Mouse (Mus musculus) heart, embryonic 16.5 days (tissue): ENCODE measurements around the gene Dnmbp. TPM values are rescaled to one million over a fixed set of nuclear protein-coding genes. Genes with fewer than 3 reads are reported as not detected.

Source experiments
- ATAC-seq: fragments of 200-750 bp; cut with Nextera tagmentation; replicated peaks from 2 replicates; pipeline ENCODE4 v1.8.0; 2017; ENCODE audit warnings: moderate number of reproducible peaks; ENCODE audit not compliant: insufficient read depth, low FRiP score; ENCODE audit errors: extremely low read depth
- H3K27ac ChIP-seq: fragments of 300-500 bp; sonication (generic); 2 replicates; pipeline ENCODE4 v1.5.1; 2014; ENCODE audit warnings: mild to moderate bottlenecking, low read length, control low read depth, moderate library complexity
- H3K27me3 ChIP-seq: fragments of 300-500 bp; sonication (generic); 2 replicates; pipeline ENCODE4 v1.6.1; 2014; ENCODE audit warnings: low read length, mixed read lengths; ENCODE audit not compliant: control insufficient read depth, insufficient read depth
- H3K36me3 ChIP-seq: fragments of 300-500 bp; sonication (generic); 2 replicates; pipeline ENCODE4 v1.6.1; 2014; ENCODE audit not compliant: control insufficient read depth, insufficient read depth
- H3K4me1 ChIP-seq: fragments of 300-500 bp; sonication (generic); 2 replicates; pipeline ENCODE4 v1.6.1; 2014; ENCODE audit warnings: low read length, mixed read lengths; ENCODE audit not compliant: control insufficient read depth, insufficient read depth
- H3K4me2 ChIP-seq: fragments of 300-500 bp; sonication (generic); 2 replicates; pipeline ENCODE4 v1.6.1; 2014; ENCODE audit warnings: low read depth, mild to moderate bottlenecking, control low read depth, low read length
- H3K4me3 ChIP-seq: fragments of 300-500 bp; sonication (generic); 2 replicates; pipeline ENCODE4 v1.5.1; 2014; ENCODE audit warnings: mild to moderate bottlenecking, control low read depth, low read length
- H3K9ac ChIP-seq: fragments of 300-500 bp; sonication (generic); 2 replicates; pipeline ENCODE4 v1.6.1; 2014; ENCODE audit warnings: low read length, control low read depth
- H3K9me3 ChIP-seq: fragments of 300-500 bp; sonication (generic); replicated peaks from 2 replicates; pipeline ENCODE4 v1.6.1; 2016; ENCODE audit warnings: low read length; ENCODE audit not compliant: control insufficient read depth
- WGBS: fragments of 180-500 bp; shearing (Covaris S2); extraction: QIAGEN DNeasy Blood & Tissue Kit; methylation state at CpG from one replicate; pipeline ENCODE4 v1.1.7; 2014; 5-methylcytosine and 5-hydroxymethylcytosine counted together
- polyA plus RNA-seq: library from polyadenylated mRNA; unstranded; fragments of >200 nt; fragmentation: Nextera tagmentation; extraction: Ambion mirVana; gene quantifications from 2 replicates; pipeline ENCODE4 v1.2.1, GENCODE M21; 2015

The Dnmbp gene
- polyA plus RNA-seq, 1 experiment from 2014 or later, result 8.5 TPM

- no peak for ATAC-seq
- H3K27ac ChIP-seq, result no peak overlapping the region
- WGBS, result 88% methylated on average over 6 of the region's 6 CpGs
Observed at GRCm38 (mm10) chr19:43930926-43931325, 9.1 kb downstream of the Dnmbp start.

GRCm38 (mm10) chr19:43930366-43930765, 9.6 kb downstream of the Dnmbp start:
- Histone ChIP-seq H3K4me1 (peaks cover 14% of the 10 kb centered on the region), H3K9ac (no peak overlapping the region), H3K27me3 (no peaks in the 10 kb centered on the region), H3K4me2 (no peak overlapping the region), H3K27ac (no peak overlapping the region), H3K36me3 (no peaks in the 10 kb centered on the region), H3K9me3 (no peaks in the 10 kb centered on the region), H3K4me3 (no peak overlapping the region)
- peak; percentile 37; the same call in 1 of the 2 replicates for ATAC-seq
- 35% methylated on average over 7 of the region's 7 CpGs for WGBS

More at GRCm38 (mm10) chr19:43930926-43931325, 9.1 kb downstream of the Dnmbp start:
- H3K9ac ChIP-seq, result no peak overlapping the region
- H3K27me3 ChIP-seq, result no peaks in the 10 kb centered on the region
- H3K4me1 ChIP-seq, result peaks cover 14% of the 10 kb centered on the region
- no peak overlapping the region for H3K4me3 ChIP-seq
- H3K36me3 ChIP-seq, result no peaks in the 10 kb centered on the region
- H3K4me2 ChIP-seq, result no peak overlapping the region
- no peaks in the 10 kb centered on the region for H3K9me3 ChIP-seq

- H3K36me3 ChIP-seq, result no peaks in the 10 kb centered on the region
- peaks cover 14% of the 10 kb centered on the region for H3K4me1 ChIP-seq
- no peak overlapping the region for H3K4me3 ChIP-seq
- no peak for ATAC-seq
- no peak overlapping the region for H3K4me2 ChIP-seq
- no peak overlapping the region for H3K9ac ChIP-seq
- H3K27ac ChIP-seq, result no peak overlapping the region
- no peaks in the 10 kb centered on the region for H3K27me3 ChIP-seq
- H3K9me3 ChIP-seq, result no peaks in the 10 kb centered on the region
- 35% methylated on average over 11 of the region's 11 CpGs for WGBS
Observed at GRCm38 (mm10) chr19:43929869-43930268, 10.1 kb downstream of the Dnmbp start.

DNA sequence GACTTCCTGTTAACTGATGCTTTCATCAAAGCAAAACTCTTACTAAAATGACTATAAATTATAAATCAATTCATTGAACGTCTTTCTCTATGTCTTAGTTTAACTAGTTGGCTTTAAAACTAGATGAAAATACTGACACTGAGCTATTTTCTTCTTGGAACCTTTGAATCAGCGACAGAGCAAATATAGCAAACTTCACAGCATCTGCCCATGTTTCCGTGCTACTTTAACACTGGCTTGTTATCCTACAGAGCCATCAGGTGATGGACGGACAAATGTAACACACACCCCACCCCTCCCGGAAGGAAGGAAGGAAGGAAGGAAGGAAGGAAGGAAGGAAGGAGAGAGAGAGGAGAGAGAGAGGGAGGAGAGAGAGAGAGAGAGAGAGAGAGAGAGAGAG, 12.0 kb downstream of the Dnmbp start:
- no peak for ATAC-seq
- Histone ChIP-seq H3K27ac (no peak overlapping the region), H3K27me3 (no peaks in the 10 kb centered on the region), H3K9me3 (no peaks in the 10 kb centered on the region), H3K4me1 (peaks cover 11% of the 10 kb centered on the region), H3K4me2 (no peak overlapping the region), H3K36me3 (peaks cover 4% of the 10 kb centered on the region), H3K4me3 (no peak overlapping the region), H3K9ac (no peak overlapping the region)
- 70% methylated on average over 5 of the region's 5 CpGs for WGBS

DNA sequence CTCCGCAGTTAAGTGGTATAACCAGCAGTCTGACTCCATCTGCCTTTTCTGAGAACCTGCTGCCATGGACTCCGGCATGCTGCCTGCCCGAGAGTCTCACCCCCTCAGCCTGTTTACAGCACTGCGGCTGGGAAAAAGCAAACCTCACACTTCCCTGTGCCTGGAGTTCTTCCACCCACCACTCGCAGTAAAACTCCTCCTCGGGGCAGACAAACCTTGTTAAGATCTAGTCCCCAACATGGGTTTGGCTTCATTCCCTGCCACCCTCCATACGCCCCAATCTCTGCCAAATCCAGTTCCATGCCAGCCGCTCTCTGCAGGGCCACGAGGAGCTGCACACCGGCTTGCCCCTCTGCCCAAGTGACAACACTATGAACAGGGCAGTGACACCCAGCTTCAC, 12.9 kb downstream of the Dnmbp start:
- 58% methylated on average over 10 of the region's 10 CpGs for WGBS
- H3K4me3 ChIP-seq, result no peak overlapping the region
- no peaks in the 10 kb centered on the region for H3K9me3 ChIP-seq
- H3K9ac ChIP-seq, result no peak overlapping the region
- peaks cover 4% of the 10 kb centered on the region for H3K36me3 ChIP-seq
- H3K4me2 ChIP-seq, result no peak overlapping the region
- ATAC-seq, result no peak
- no peaks in the 10 kb centered on the region for H3K27me3 ChIP-seq
- H3K4me1 ChIP-seq, result peaks cover 11% of the 10 kb centered on the region
- no peak overlapping the region for H3K27ac ChIP-seq

GRCm38 (mm10) chr19:43926141-43926987, 13.6 kb downstream of the Dnmbp start:
- 71% methylated on average over 10 of the region's 10 CpGs for WGBS
- no peak for ATAC-seq

GRCm38 (mm10) chr19:43924361-43924760, 15.6 kb downstream of the Dnmbp start:
- Histone ChIP-seq H3K4me2 (no peak overlapping the region), H3K36me3 (peaks cover 4% of the 10 kb centered on the region), H3K4me3 (no peak overlapping the region), H3K9ac (no peak overlapping the region), H3K9me3 (no peaks in the 10 kb centered on the region), H3K27ac (no peak overlapping the region), H3K27me3 (no peaks in the 10 kb centered on the region), H3K4me1 (peaks cover 19% of the 10 kb centered on the region)
- ATAC-seq, result no peak
- WGBS, result 71% methylated on average over 8 of the region's 8 CpGs

More at GRCm38 (mm10) chr19:43926141-43926987, 13.6 kb downstream of the Dnmbp start:
- H3K9me3 ChIP-seq, result no peaks in the 10 kb centered on the region
- no peaks in the 10 kb centered on the region for H3K27me3 ChIP-seq
- no peak overlapping the region for H3K4me3 ChIP-seq
- peaks cover 4% of the 10 kb centered on the region for H3K36me3 ChIP-seq
- H3K9ac ChIP-seq, result no peak overlapping the region
- no peak overlapping the region for H3K4me2 ChIP-seq
- H3K4me1 ChIP-seq, result peaks cover 14% of the 10 kb centered on the region
- no peak overlapping the region for H3K27ac ChIP-seq

GRCm38 (mm10) chr19:43922963-43923362, 17.0 kb downstream of the Dnmbp start:
- Histone ChIP-seq H3K27me3 (no peaks in the 10 kb centered on the region), H3K27ac (no peak overlapping the region), H3K4me1 (peaks cover 19% of the 10 kb centered on the region), H3K4me3 (no peak overlapping the region), H3K36me3 (peaks cover 4% of the 10 kb centered on the region), H3K4me2 (no peak overlapping the region), H3K9ac (no peak overlapping the region), H3K9me3 (no peaks in the 10 kb centered on the region)
- 86% methylated on average over 7 of the region's 7 CpGs for WGBS
- ATAC-seq, result no peak

- no peaks in the 10 kb centered on the region for H3K9me3 ChIP-seq
- 0 out of 2 replicates have a peak overlapping the region, but pooled peaks have one; percentile 10 for H3K4me3 ChIP-seq
- no peak overlapping the region for H3K27ac ChIP-seq
- H3K4me1 ChIP-seq, result peaks cover 22% of the 10 kb centered on the region
- H3K27me3 ChIP-seq, result no peaks in the 10 kb centered on the region
- H3K9ac ChIP-seq, result no peak overlapping the region
- peaks cover 4% of the 10 kb centered on the region for H3K36me3 ChIP-seq
- H3K4me2 ChIP-seq, result peak overlapping the region; percentile 37
- ATAC-seq, result no peak
- whole genome bisulfite sequencing, result 46% methylated on average over 13 of the region's 13 CpGs
Observed at GRCm38 (mm10) chr19:43921410-43921809, 18.6 kb downstream of the Dnmbp start.
